Mouse (Mus musculus) embryonic fibroblast, embryonic 13.5 days (primary cell): ENCODE measurements at regions not wholly inside any gene's neighbourhood (a gene's known extent, or its start where the extent isn't known, plus 50 kb on each side); places are given as distances from the start of the nearest gene placed in this dataset.

Experiments
- CTCF ChIP-seq: IDR thresholded peaks from 2 replicates; pipeline ENCODE4 v1.5.1; 2011; ENCODE audit warnings: mild to moderate bottlenecking, control low read depth, low read length, moderate library complexity, borderline replicate concordance; ENCODE audit not compliant: insufficient read depth
- POLR2A ChIP-seq: IDR thresholded peaks from 2 replicates; pipeline ENCODE4 v1.6.1; 2011; ENCODE audit warnings: low read depth, mild to moderate bottlenecking, control low read depth, low read length, moderate library complexity

GRCm38 (mm10) chr6:94842856-94843255 lies 142.9 kb upstream of the Lrig1 start:
- TF ChIP-seq POLR2A (no peak), CTCF (no peak)
